Mouse (Mus musculus): ENCODE data around the gene Ifi27l2b. TPM values are rescaled to one million over a fixed set of nuclear protein-coding genes. Genes with fewer than 3 reads are reported as not detected.

Gene Ifi27l2b
- polyA plus RNA-seq (2014; fragmentation: Illumina TruSeq; extraction: RNeasy Lipid Tissue Mini Kit (QIAGEN cat#74804); ENCODE audit: low read depth, low replicate concordance) = not detected

DNA sequence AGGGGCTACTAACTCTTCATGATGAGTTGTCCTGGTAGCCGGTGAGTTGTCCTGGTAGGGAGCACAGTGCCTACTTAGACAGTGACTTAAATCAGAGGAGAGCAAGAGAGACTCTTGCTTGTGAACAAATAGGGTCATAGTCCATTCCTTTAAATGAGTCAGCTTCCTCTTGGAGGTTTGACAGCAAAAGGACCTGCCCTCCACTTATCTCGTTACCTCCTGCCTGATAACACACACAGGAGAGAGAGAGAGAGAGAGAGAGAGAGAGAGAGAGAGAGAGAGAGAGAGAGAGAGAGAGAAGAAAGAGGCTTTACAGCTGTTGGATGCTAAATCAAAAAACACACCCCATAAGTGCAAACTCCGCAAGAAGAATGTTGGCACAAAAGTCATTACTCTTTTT lies at the start of gene Ifi27l2b:
Gene Ifi27l2b, minus strand, starts transcription at position 84 of the 400 bp plus-strand sequence.

DNA sequence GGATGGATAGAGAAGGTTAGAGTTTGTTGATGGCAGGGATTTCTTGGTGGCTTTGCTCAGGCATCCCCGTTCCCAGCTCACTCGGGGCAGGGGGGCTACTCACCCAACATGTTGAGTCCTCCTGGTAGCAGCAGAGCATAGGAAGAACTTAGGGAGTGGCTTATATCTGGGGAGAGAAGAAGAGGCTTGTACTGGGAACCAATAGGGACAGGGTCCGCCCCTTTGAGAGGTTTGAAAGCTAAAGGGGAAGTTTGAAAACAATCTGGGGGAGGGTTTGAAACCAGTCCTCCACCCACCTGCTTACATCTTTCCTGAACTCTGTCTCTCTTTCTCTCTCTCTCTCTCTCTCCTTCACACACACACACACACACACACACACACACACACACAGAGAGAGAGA lies 13.5 kb downstream of the Ifi27l2b start, which contains the start of gene Ifi27l2a:
Gene Ifi27l2a, minus strand, starts transcription at position 157 of the 400 bp plus-strand sequence.

DNA sequence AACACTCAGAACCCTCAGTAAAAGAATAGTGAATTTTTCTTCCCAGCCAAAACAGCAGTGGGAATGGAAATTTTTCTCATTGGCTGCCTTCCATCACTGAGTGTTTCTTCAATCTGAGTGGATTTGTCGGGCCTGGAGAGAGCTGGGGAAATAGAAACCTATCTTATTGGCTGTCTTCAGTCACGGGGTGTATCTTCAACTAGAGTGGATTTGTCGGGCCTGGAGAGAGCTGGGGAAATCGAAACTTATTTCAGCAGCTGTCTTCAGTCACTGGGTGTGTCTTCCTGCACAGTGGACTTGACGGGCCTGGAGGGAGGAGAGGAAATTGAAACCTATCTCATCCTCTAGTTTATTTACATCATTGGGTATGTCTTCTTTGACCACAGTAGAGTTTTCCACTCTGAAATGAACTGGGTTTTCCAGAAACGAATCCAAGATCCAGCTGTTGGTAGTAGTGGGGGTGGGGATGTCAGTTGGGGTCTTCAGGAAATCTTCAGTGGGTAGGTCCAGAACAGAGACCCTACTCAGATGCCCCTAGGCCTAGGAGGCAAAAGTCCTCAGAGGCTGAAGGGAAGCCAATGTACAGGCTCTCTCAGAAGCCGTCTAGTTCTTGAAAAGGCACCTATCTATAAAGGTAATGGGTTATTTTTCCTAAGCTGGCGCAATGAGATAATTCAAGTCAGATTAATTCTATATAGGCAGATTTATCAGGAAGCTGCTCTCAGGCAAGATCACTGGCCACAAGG lies 22.9 kb downstream of the Ifi27l2b start, which contains the start of gene Ifi27:
Gene Ifi27, plus strand, starts transcription at position 226 of the 746 bp plus-strand sequence.

DNA sequence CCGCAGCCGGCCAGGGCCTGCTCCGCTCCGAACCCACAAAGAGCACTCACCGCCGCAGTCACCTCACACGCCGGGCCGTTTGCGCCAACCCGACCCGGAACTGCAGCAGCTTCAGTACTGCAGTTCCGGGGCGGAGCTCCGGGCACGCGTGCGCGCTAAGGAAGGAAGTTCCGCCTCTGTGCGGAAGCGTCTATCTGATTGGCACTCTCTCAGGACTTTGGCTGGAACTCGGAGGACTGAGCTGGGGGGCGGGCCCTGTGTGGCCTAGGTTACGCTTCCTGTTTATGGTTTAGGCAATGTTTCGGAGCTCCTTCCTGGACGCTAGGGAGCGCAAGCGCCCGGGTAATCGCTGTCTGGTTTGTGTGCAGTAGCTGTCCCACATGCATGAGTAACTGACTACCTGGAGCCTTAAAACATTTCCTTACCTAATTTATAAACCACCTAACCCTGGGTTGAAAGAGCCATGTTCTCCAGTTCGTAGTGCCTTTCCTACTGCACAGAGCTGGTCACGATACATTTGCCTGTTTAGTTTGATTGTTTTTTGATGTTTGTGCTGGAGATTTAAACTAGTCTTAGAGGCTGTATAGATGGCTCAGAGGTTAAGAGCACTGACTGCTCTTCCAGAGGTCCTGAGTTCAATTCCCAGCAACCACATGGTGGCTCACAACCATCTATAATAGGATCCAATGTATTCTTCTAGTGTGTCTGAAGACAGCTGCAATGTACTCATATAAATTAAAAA lies 31.1 kb downstream of the Ifi27l2b start, which contains the start of gene Ddx24:
Gene Ddx24, minus strand, starts transcription at position 102 of the 742 bp plus-strand sequence.

DNA sequence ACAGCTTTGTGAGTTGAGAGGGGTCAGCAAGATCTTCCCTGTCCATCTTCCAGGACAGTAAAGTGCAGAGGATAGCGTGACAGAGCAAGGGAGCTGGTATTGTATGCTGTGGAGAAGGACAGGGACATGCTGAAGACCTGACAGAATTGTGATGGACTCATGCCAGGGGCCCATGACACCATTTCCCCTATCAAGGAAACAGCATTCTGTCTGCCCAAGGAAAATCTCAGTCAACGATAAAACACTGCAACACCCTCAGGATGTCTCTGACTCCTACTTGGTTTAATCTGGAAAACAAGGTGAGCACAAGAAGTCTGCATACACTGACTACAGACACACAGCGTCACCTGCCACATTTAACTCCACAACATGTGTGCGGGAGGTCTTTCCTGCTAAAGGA lies 49.3 kb downstream of the Ifi27l2b start, which contains the start of gene 9330161L09Rik:
Gene 9330161L09Rik, minus strand, starts transcription at position 101 of the 400 bp plus-strand sequence.

Other genes with a start within 250 kb of the Ifi27l2b start
- gene Prima1, start 215.1 kb downstream of the Ifi27l2b start, polyA plus RNA-seq (2014; fragmentation: Illumina TruSeq; extraction: RNeasy Lipid Tissue Mini Kit (QIAGEN cat#74804); ENCODE audit: low read depth, low replicate concordance) = 0.37 TPM
- 0.51 TPM for gene Fam181a, start 146.2 kb downstream of the Ifi27l2b start, polyA plus RNA-seq (2014; fragmentation: Illumina TruSeq; extraction: RNeasy Lipid Tissue Mini Kit (QIAGEN cat#74804); ENCODE audit: low read depth, low replicate concordance)
- gene Asb2, start 101.2 kb downstream of the Ifi27l2b start, polyA plus RNA-seq (2014; fragmentation: Illumina TruSeq; extraction: RNeasy Lipid Tissue Mini Kit (QIAGEN cat#74804); ENCODE audit: low read depth, low replicate concordance) = 7.5 TPM
- 10.4 TPM for gene Otub2, start 68.5 kb downstream of the Ifi27l2b start, polyA plus RNA-seq (2014; fragmentation: Illumina TruSeq; extraction: RNeasy Lipid Tissue Mini Kit (QIAGEN cat#74804); ENCODE audit: low read depth, low replicate concordance)
- gene 9330161L09Rik, start 49.4 kb downstream of the Ifi27l2b start, polyA plus RNA-seq (2014; fragmentation: Illumina TruSeq; extraction: RNeasy Lipid Tissue Mini Kit (QIAGEN cat#74804); ENCODE audit: low read depth, low replicate concordance) = not detected
- 65.3 TPM for gene Ddx24, start 31.4 kb downstream of the Ifi27l2b start, polyA plus RNA-seq (2014; fragmentation: Illumina TruSeq; extraction: RNeasy Lipid Tissue Mini Kit (QIAGEN cat#74804); ENCODE audit: low read depth, low replicate concordance)
- 292 TPM for gene Ifi27, start 23.0 kb downstream of the Ifi27l2b start, polyA plus RNA-seq (2014; fragmentation: Illumina TruSeq; extraction: RNeasy Lipid Tissue Mini Kit (QIAGEN cat#74804); ENCODE audit: low read depth, low replicate concordance)
- gene Ifi27l2a, start 13.5 kb downstream of the Ifi27l2b start, polyA plus RNA-seq (2014; fragmentation: Illumina TruSeq; extraction: RNeasy Lipid Tissue Mini Kit (QIAGEN cat#74804); ENCODE audit: low read depth, low replicate concordance) = 1,280 TPM
- 3.9 TPM for gene Ppp4r4, start 75.1 kb upstream of the Ifi27l2b start, polyA plus RNA-seq (2014; fragmentation: Illumina TruSeq; extraction: RNeasy Lipid Tissue Mini Kit (QIAGEN cat#74804); ENCODE audit: low read depth, low replicate concordance)
- gene Serpina10, start 174.2 kb upstream of the Ifi27l2b start, polyA plus RNA-seq (2014; fragmentation: Illumina TruSeq; extraction: RNeasy Lipid Tissue Mini Kit (QIAGEN cat#74804); ENCODE audit: low read depth, low replicate concordance) = not detected
- gene Serpina6, start 200.0 kb upstream of the Ifi27l2b start, polyA plus RNA-seq (2014; fragmentation: Illumina TruSeq; extraction: RNeasy Lipid Tissue Mini Kit (QIAGEN cat#74804); ENCODE audit: low read depth, low replicate concordance) = not detected
- gene Serpina16, start 218.9 kb upstream of the Ifi27l2b start, polyA plus RNA-seq (2014; fragmentation: Illumina TruSeq; extraction: RNeasy Lipid Tissue Mini Kit (QIAGEN cat#74804); ENCODE audit: low read depth, low replicate concordance) = 526 TPM
- gene Serpina1f, start 238.3 kb upstream of the Ifi27l2b start, polyA plus RNA-seq (2014; fragmentation: Illumina TruSeq; extraction: RNeasy Lipid Tissue Mini Kit (QIAGEN cat#74804); ENCODE audit: low read depth, low replicate concordance) = 1,013 TPM